Mouse (Mus musculus): ENCODE data around the gene Pmpca. TPM values are rescaled to one million over a fixed set of nuclear protein-coding genes. Genes with fewer than 3 reads are reported as not detected.

Gene Pmpca
- polyA plus RNA-seq, 1 experiment from 2014 or later: 98.6 TPM

DNA sequence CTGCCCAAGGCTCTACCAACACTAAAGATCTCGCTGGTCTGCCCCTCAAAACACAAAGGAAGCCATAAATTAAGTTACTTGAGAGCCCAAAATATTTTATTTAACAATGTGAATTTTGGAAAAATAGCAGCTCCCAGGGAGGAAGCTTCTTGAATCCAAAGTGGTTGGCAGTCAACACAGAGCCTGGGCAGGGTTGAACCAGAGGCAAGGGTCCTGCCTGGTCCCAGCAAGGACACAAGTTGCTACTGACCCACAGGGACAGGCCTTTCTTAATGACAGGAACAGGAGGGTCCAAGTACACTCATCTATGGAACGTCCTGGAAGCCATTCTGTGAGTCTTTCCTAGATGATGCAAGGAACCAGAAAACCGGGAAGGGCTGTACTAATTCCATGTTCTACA is 20.2 kb downstream of the Pmpca start:
- Histone ChIP-seq H3K9me3 (ENCODE audit: control insufficient read depth, low read length) (no peaks in the 10 kb centered on the region), H3K36me3 (ENCODE audit: control insufficient read depth, insufficient read depth, low read length) (peaks cover 19% of the 10 kb centered on the region), H3K4me2 (ENCODE audit: low read depth, low read length) (peak overlapping the region; percentile 73), H3K9ac (ENCODE audit: low read length) (peak overlapping the region; percentile 98; the same call in 1 of the 2 replicates), H3K4me1 (replicated peaks; ENCODE audit: control insufficient read depth, insufficient read depth, low read length) (peaks cover 26% of the 10 kb centered on the region), H3K27ac (ENCODE audit: low read length) (no peak overlapping the region), H3K4me3 (ENCODE audit: low read length) (peak overlapping the region; percentile 98), H3K27me3 (ENCODE audit: control insufficient read depth, insufficient read depth, low read depth, low read length) (no peaks in the 10 kb centered on the region)
- no peak for ATAC-seq (ENCODE audit: low read depth)
- 53% methylated on average over 3 of the region's 3 CpGs for WGBS

DNA sequence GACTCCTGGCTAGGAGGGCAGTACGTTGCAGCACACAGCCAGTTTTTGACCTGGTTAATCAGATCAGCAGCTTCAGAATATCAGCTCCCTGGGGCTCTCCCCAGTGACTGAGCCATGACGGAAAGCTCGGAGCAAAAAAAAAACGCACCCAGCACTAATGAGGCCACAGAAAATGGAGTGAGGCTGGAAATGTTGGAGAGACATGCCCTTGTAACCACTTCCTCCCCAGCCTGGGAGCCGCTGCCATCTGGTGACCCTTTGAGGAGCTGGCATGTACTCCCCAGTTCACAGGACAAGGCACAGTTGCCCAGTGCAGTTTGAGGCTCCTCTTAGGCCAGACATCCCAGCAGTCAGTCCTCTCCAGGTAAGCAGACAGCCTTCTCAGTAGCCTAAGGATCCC is 21.0 kb downstream of the Pmpca start:
- Histone ChIP-seq H3K27ac (ENCODE audit: low read length) (peak overlapping the region; percentile 52; the same call in 1 of the 2 replicates), H3K4me1 (replicated peaks; ENCODE audit: control insufficient read depth, insufficient read depth, low read length) (peaks cover 26% of the 10 kb centered on the region), H3K4me2 (ENCODE audit: low read depth, low read length) (no peak overlapping the region), H3K9me3 (ENCODE audit: control insufficient read depth, low read length) (no peaks in the 10 kb centered on the region), H3K4me3 (ENCODE audit: low read length) (no peak overlapping the region), H3K9ac (ENCODE audit: low read length) (no peak overlapping the region), H3K36me3 (ENCODE audit: control insufficient read depth, insufficient read depth, low read length) (peaks cover 24% of the 10 kb centered on the region), H3K27me3 (ENCODE audit: control insufficient read depth, insufficient read depth, low read depth, low read length) (no peaks in the 10 kb centered on the region)
- WGBS: 77% methylated on average over 5 of the region's 5 CpGs
- no peak for ATAC-seq (ENCODE audit: low read depth)

GRCm38 (mm10) chr2:26410931-26411411 is 21.8 kb downstream of the Pmpca start:
- 54% methylated on average over 4 of the region's 5 CpGs for WGBS
- Histone ChIP-seq H3K9me3 (ENCODE audit: control insufficient read depth, low read length) (no peaks in the 10 kb centered on the region), H3K36me3 (ENCODE audit: control insufficient read depth, insufficient read depth, low read length) (peaks cover 29% of the 10 kb centered on the region), H3K27ac (ENCODE audit: low read length) (peak overlapping the region; percentile 52), H3K4me3 (ENCODE audit: low read length) (no peak overlapping the region), H3K4me2 (ENCODE audit: low read depth, low read length) (no peak overlapping the region), H3K4me1 (replicated peaks; ENCODE audit: control insufficient read depth, insufficient read depth, low read length) (peaks cover 26% of the 10 kb centered on the region), H3K27me3 (ENCODE audit: control insufficient read depth, insufficient read depth, low read depth, low read length) (no peaks in the 10 kb centered on the region), H3K9ac (ENCODE audit: low read length) (no peak overlapping the region)
- ATAC-seq (ENCODE audit: low read depth): peak; percentile 6; the same call in 1 of the 2 replicates

DNA sequence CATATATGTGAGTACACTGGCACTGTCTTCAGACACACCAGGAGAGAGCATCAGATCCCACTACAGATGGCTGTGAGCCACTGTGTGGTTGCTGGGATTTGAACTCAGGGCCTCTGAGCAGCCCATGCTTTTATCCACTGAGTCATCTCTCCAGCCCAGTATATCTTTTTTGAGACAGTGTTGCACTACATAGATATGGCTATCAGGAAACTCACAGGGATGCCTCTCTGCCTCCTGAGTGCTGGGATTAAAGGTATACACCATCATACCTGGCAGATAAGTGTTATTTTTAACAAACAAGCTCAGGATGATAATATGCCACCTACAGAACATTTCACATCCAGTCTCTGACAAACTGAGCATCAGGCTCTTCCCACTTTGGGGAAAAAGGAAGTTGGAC is 27.9 kb downstream of the Pmpca start:
- H3K4me3 ChIP-seq (ENCODE audit: low read length): no peak overlapping the region
- H3K9me3 ChIP-seq (ENCODE audit: control insufficient read depth, low read length): no peaks in the 10 kb centered on the region
- H3K27me3 ChIP-seq (ENCODE audit: control insufficient read depth, insufficient read depth, low read depth, low read length): no peaks in the 10 kb centered on the region
- no peak overlapping the region for H3K4me2 ChIP-seq (ENCODE audit: low read depth, low read length)
- H3K9ac ChIP-seq (ENCODE audit: low read length): no peak overlapping the region
- ATAC-seq (ENCODE audit: low read depth): no peak
- no peaks in the 10 kb centered on the region for H3K4me1 ChIP-seq (replicated peaks; ENCODE audit: control insufficient read depth, insufficient read depth, low read length)
- no peak overlapping the region for H3K27ac ChIP-seq (ENCODE audit: low read length)
- peaks cover 41% of the 10 kb centered on the region for H3K36me3 ChIP-seq (ENCODE audit: control insufficient read depth, insufficient read depth, low read length)

GRCm38 (mm10) chr2:26418120-26418519 is 29.0 kb downstream of the Pmpca start:
- H3K9me3 ChIP-seq (ENCODE audit: control insufficient read depth, low read length): no peaks in the 10 kb centered on the region
- H3K27me3 ChIP-seq (ENCODE audit: control insufficient read depth, insufficient read depth, low read depth, low read length): no peaks in the 10 kb centered on the region
- no peak overlapping the region for H3K9ac ChIP-seq (ENCODE audit: low read length)
- H3K27ac ChIP-seq (ENCODE audit: low read length): no peak overlapping the region
- H3K4me3 ChIP-seq (ENCODE audit: low read length): no peak overlapping the region
- no peak for ATAC-seq (ENCODE audit: low read depth)
- H3K36me3 ChIP-seq (ENCODE audit: control insufficient read depth, insufficient read depth, low read length): peaks cover 44% of the 10 kb centered on the region
- no peak overlapping the region for H3K4me2 ChIP-seq (ENCODE audit: low read depth, low read length)
- 63% methylated on average over 1 of the region's 1 CpGs for WGBS
- H3K4me1 ChIP-seq (replicated peaks; ENCODE audit: control insufficient read depth, insufficient read depth, low read length): no peaks in the 10 kb centered on the region

DNA sequence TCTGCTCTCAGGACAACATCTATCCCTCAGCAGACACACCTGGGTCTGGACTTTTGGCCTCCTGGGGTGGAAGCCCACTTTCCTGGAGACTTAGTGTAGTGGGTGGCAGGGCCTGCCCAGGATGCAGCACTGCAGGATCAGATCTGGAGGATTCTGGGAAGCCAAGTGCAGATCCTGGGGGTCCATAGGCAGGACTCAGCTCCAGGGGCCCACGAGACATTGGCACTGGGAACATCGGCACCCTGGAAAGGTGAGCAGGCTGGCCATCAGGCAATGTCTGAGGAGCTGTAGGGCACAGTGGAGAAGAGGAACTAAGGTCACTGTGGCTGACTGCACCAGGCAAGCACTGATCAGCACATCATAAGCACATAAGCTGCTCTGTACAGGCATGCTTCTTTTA is 32.8 kb downstream of the Pmpca start:
- Histone ChIP-seq H3K36me3 (ENCODE audit: control insufficient read depth, insufficient read depth, low read length) (peaks cover 58% of the 10 kb centered on the region), H3K27me3 (ENCODE audit: control insufficient read depth, insufficient read depth, low read depth, low read length) (no peaks in the 10 kb centered on the region), H3K4me2 (ENCODE audit: low read depth, low read length) (no peak overlapping the region), H3K27ac (ENCODE audit: low read length) (no peak overlapping the region), H3K9me3 (ENCODE audit: control insufficient read depth, low read length) (no peaks in the 10 kb centered on the region), H3K4me1 (replicated peaks; ENCODE audit: control insufficient read depth, insufficient read depth, low read length) (no peaks in the 10 kb centered on the region), H3K4me3 (ENCODE audit: low read length) (no peak overlapping the region), H3K9ac (ENCODE audit: low read length) (no peak overlapping the region)
- WGBS: 93% methylated on average over 2 of the region's 2 CpGs
- no peak for ATAC-seq (ENCODE audit: low read depth)

DNA sequence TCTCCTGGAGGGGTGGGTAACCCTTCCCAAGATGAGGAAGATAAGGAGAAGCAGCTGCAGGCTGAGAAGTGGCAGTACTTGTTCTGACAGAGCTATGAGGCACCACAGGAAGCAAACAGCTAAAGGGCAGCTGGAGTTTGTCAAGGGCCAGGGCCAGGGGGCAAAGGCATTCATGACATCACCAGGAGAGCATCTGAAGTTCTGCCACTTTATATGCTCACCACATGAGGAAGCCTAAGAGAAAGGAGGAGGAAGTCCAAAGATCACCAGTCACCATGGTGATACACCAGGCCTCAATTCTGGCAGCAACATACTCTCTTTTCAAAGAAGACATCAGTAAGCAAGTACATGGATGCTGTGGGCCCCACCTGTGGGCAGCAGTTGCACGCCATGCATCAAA is 33.9 kb downstream of the Pmpca start:
- Histone ChIP-seq H3K4me2 (ENCODE audit: low read depth, low read length) (no peak overlapping the region), H3K9me3 (ENCODE audit: control insufficient read depth, low read length) (no peaks in the 10 kb centered on the region), H3K4me3 (ENCODE audit: low read length) (no peak overlapping the region), H3K4me1 (replicated peaks; ENCODE audit: control insufficient read depth, insufficient read depth, low read length) (no peaks in the 10 kb centered on the region), H3K27ac (ENCODE audit: low read length) (no peak overlapping the region), H3K27me3 (ENCODE audit: control insufficient read depth, insufficient read depth, low read depth, low read length) (no peaks in the 10 kb centered on the region), H3K9ac (ENCODE audit: low read length) (no peak overlapping the region), H3K36me3 (ENCODE audit: control insufficient read depth, insufficient read depth, low read length) (peaks cover 61% of the 10 kb centered on the region)
- 84% methylated on average over 1 of the region's 1 CpGs for WGBS
- ATAC-seq (ENCODE audit: low read depth): no peak

- no peak for ATAC-seq (ENCODE audit: low read depth)
- Histone ChIP-seq H3K27me3 (ENCODE audit: control insufficient read depth, insufficient read depth, low read depth, low read length) (no peaks in the 10 kb centered on the region), H3K4me1 (replicated peaks; ENCODE audit: control insufficient read depth, insufficient read depth, low read length) (no peaks in the 10 kb centered on the region), H3K27ac (ENCODE audit: low read length) (no peak overlapping the region), H3K36me3 (ENCODE audit: control insufficient read depth, insufficient read depth, low read length) (peaks cover 66% of the 10 kb centered on the region), H3K9me3 (ENCODE audit: control insufficient read depth, low read length) (no peaks in the 10 kb centered on the region), H3K9ac (ENCODE audit: low read length) (no peak overlapping the region), H3K4me2 (ENCODE audit: low read depth, low read length) (no peak overlapping the region), H3K4me3 (ENCODE audit: low read length) (no peak overlapping the region)
- WGBS: 90% methylated on average over 2 of the region's 2 CpGs
Measured at GRCm38 (mm10) chr2:26424541-26424940, 35.4 kb downstream of the Pmpca start.

DNA sequence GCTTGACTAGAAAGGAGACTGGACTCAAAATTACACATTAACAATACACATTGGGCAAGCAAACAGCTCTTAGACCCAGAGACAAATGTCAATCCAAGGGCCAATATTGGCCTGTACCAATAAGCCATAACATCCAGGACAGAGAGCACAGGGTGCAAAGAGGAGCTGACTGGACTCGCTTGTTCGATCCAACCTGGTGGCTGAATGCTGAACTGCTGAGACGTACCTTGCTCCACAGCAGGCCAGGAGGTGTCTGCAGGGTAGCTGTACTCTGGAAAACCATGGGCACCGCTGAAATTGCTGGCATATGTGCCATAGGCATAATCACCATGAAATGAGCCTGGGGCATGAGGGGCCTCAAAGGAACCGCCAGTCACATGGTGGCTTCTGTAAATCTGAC is 40.7 kb downstream of the Pmpca start:
- H3K4me3 ChIP-seq (ENCODE audit: low read length): no peak overlapping the region
- H3K9me3 ChIP-seq (ENCODE audit: control insufficient read depth, low read length): no peaks in the 10 kb centered on the region
- whole genome bisulfite sequencing: 95% methylated on average over 5 of the region's 5 CpGs

More for the DNA sequence above, 40.7 kb downstream of the Pmpca start:
- Histone ChIP-seq H3K9ac (ENCODE audit: low read length) (no peak overlapping the region), H3K27me3 (ENCODE audit: control insufficient read depth, insufficient read depth, low read depth, low read length) (no peaks in the 10 kb centered on the region), H3K4me1 (replicated peaks; ENCODE audit: control insufficient read depth, insufficient read depth, low read length) (no peaks in the 10 kb centered on the region), H3K27ac (ENCODE audit: low read length) (no peak overlapping the region), H3K36me3 (ENCODE audit: control insufficient read depth, insufficient read depth, low read length) (peaks cover 62% of the 10 kb centered on the region), H3K4me2 (ENCODE audit: low read depth, low read length) (no peak overlapping the region)
- ATAC-seq (ENCODE audit: low read depth): no peak
